Mouse (Mus musculus) G1E-ER4 (cell line): ENCODE data around the gene A3galt2. TPM values are rescaled to one million over a fixed set of nuclear protein-coding genes. Genes with fewer than 3 reads are reported as not detected.

Source experiments
- GATA1 ChIP-seq: IDR thresholded peaks from one replicate; pipeline ENCODE4 v1.8.0; 2012; ENCODE audit warnings: low read length, inconsistent platforms
- polyA plus RNA-seq: library from polyadenylated mRNA; stranded (reverse); fragments of >175 nt; gene quantifications from 2 replicates; pipeline ENCODE4 v1.2.3, GENCODE M21; 2012

The A3galt2 gene
- polyA plus RNA-seq, 1 experiment, result not detected

- no peak for TF ChIP-seq GATA1
Measured at GRCm38 (mm10) chr4:128769569-128770355, 14.6 kb downstream of the A3galt2 start.

GRCm38 (mm10) chr4:128770698-128771097 is 15.5 kb downstream of the A3galt2 start:
- TF ChIP-seq GATA1, result no peak

GRCm38 (mm10) chr4:128773820-128774219 is 18.7 kb downstream of the A3galt2 start:
- TF ChIP-seq GATA1, result no peak

GRCm38 (mm10) chr4:128774467-128774866 is 19.3 kb downstream of the A3galt2 start:
- TF ChIP-seq GATA1, result no peak

- TF ChIP-seq GATA1, result no peak
Measured at GRCm38 (mm10) chr4:128776568-128777289, 21.6 kb downstream of the A3galt2 start.

GRCm38 (mm10) chr4:128777593-128777992 is 22.4 kb downstream of the A3galt2 start:
- no peak for TF ChIP-seq GATA1

- no peak for TF ChIP-seq GATA1
Measured at GRCm38 (mm10) chr4:128782037-128782436, 26.9 kb downstream of the A3galt2 start.

GRCm38 (mm10) chr4:128782645-128783044 is 27.5 kb downstream of the A3galt2 start:
- TF ChIP-seq GATA1, result no peak

- TF ChIP-seq GATA1, result no peak
Measured at GRCm38 (mm10) chr4:128784950-128785631, 29.9 kb downstream of the A3galt2 start.

- TF ChIP-seq GATA1, result no peak
Measured at GRCm38 (mm10) chr4:128785921-128786654, 30.9 kb downstream of the A3galt2 start.

- TF ChIP-seq GATA1, result no peak
Measured at GRCm38 (mm10) chr4:128787023-128787939, 32.1 kb downstream of the A3galt2 start.

GRCm38 (mm10) chr4:128788108-128788507 is 32.9 kb downstream of the A3galt2 start:
- no peak for TF ChIP-seq GATA1

- no peak for TF ChIP-seq GATA1
Measured at GRCm38 (mm10) chr4:128789646-128790045, 34.5 kb downstream of the A3galt2 start.

- no peak for TF ChIP-seq GATA1
Measured at GRCm38 (mm10) chr4:128793710-128794109, 38.5 kb downstream of the A3galt2 start.
